Mouse (Mus musculus): ENCODE measurements at regions not wholly inside any gene's neighbourhood (a gene's known extent, or its start where the extent isn't known, plus 50 kb on each side); places are given as distances from the start of the nearest gene placed in this dataset.

GRCm38 (mm10) chr6:93426141-93426540, 482.8 kb upstream of the Adamts9 start:
- Histone ChIP-seq H3K4me1 (ENCODE audit: control insufficient read depth, insufficient read depth, low read length) (no peaks in the 10 kb centered on the region), H3K9me3 (ENCODE audit: control insufficient read depth, low read length) (no peaks in the 10 kb centered on the region), H3K27ac (ENCODE audit: low read depth, low read length) (no peak overlapping the region), H3K4me3 (ENCODE audit: low read depth, low read length) (no peak overlapping the region), H3K9ac (ENCODE audit: low read length) (no peak overlapping the region), H3K27me3 (ENCODE audit: control insufficient read depth, insufficient read depth, low read length) (no peaks in the 10 kb centered on the region), H3K4me2 (ENCODE audit: low read depth) (no peak overlapping the region), H3K36me3 (ENCODE audit: control insufficient read depth, insufficient read depth, low read length) (no peaks in the 10 kb centered on the region)
- ATAC-seq (ENCODE audit: insufficient read depth, low FRiP score, low TSS enrichment) (no peak), DNase-seq (ENCODE audit: low spot score) (no peak)
- 87% methylated on average over 1 of the region's 1 CpGs for WGBS

- no peak for ATAC-seq (ENCODE audit: insufficient read depth, low FRiP score, low TSS enrichment)
- Histone ChIP-seq H3K9me3 (ENCODE audit: control insufficient read depth, low read length) (no peaks in the 10 kb centered on the region), H3K27me3 (ENCODE audit: control insufficient read depth, insufficient read depth, low read length) (no peaks in the 10 kb centered on the region), H3K4me2 (ENCODE audit: low read depth) (no peak overlapping the region), H3K4me3 (ENCODE audit: low read depth, low read length) (no peak overlapping the region), H3K27ac (ENCODE audit: low read depth, low read length) (no peak overlapping the region), H3K9ac (ENCODE audit: low read length) (no peak overlapping the region), H3K36me3 (ENCODE audit: control insufficient read depth, insufficient read depth, low read length) (no peaks in the 10 kb centered on the region), H3K4me1 (ENCODE audit: control insufficient read depth, insufficient read depth, low read length) (no peaks in the 10 kb centered on the region)
- DNase-seq (ENCODE audit: low spot score), result no peak
- WGBS, result 90% methylated on average over 3 of the region's 3 CpGs
These were observed 479.6 kb upstream of the Adamts9 start for GRCm38 (mm10) chr6:93422906-93423305.

GRCm38 (mm10) chr6:93422253-93422652, 479.0 kb upstream of the Adamts9 start:
- no peaks in the 10 kb centered on the region for H3K27me3 ChIP-seq (ENCODE audit: control insufficient read depth, insufficient read depth, low read length)
- H3K4me3 ChIP-seq (ENCODE audit: low read depth, low read length), result no peak overlapping the region
- H3K36me3 ChIP-seq (ENCODE audit: control insufficient read depth, insufficient read depth, low read length), result no peaks in the 10 kb centered on the region
- H3K4me2 ChIP-seq (ENCODE audit: low read depth), result no peak overlapping the region
- H3K9ac ChIP-seq (ENCODE audit: low read length), result no peak overlapping the region
- no peak overlapping the region for H3K27ac ChIP-seq (ENCODE audit: low read depth, low read length)
- ATAC-seq (ENCODE audit: insufficient read depth, low FRiP score, low TSS enrichment), result no peak
- WGBS, result 67% methylated on average over 4 of the region's 4 CpGs
- DNase-seq (ENCODE audit: low spot score), result no peak
- H3K4me1 ChIP-seq (ENCODE audit: control insufficient read depth, insufficient read depth, low read length), result no peaks in the 10 kb centered on the region
- H3K9me3 ChIP-seq (ENCODE audit: control insufficient read depth, low read length), result no peaks in the 10 kb centered on the region

- Histone ChIP-seq H3K27ac (ENCODE audit: low read depth, low read length) (no peak overlapping the region), H3K9ac (ENCODE audit: low read length) (no peak overlapping the region), H3K27me3 (ENCODE audit: control insufficient read depth, insufficient read depth, low read length) (no peaks in the 10 kb centered on the region), H3K36me3 (ENCODE audit: control insufficient read depth, insufficient read depth, low read length) (no peaks in the 10 kb centered on the region), H3K9me3 (ENCODE audit: control insufficient read depth, low read length) (no peaks in the 10 kb centered on the region), H3K4me3 (ENCODE audit: low read depth, low read length) (no peak overlapping the region), H3K4me1 (ENCODE audit: control insufficient read depth, insufficient read depth, low read length) (no peaks in the 10 kb centered on the region), H3K4me2 (ENCODE audit: low read depth) (no peak overlapping the region)
- 79% methylated on average over 6 of the region's 6 CpGs for WGBS
- no peak for ATAC-seq (ENCODE audit: insufficient read depth, low FRiP score, low TSS enrichment)
- no peak for DNase-seq (ENCODE audit: low spot score)
These were observed 474.3 kb upstream of the Adamts9 start for GRCm38 (mm10) chr6:93417625-93418024.

GRCm38 (mm10) chr6:93416006-93416405, 472.7 kb upstream of the Adamts9 start:
- no peaks in the 10 kb centered on the region for H3K36me3 ChIP-seq (ENCODE audit: control insufficient read depth, insufficient read depth, low read length)
- ATAC-seq (ENCODE audit: insufficient read depth, low FRiP score, low TSS enrichment) (no peak), DNase-seq (ENCODE audit: low spot score) (no peak)
- H3K27ac ChIP-seq (ENCODE audit: low read depth, low read length), result no peak overlapping the region
- WGBS, result 70% methylated on average over 1 of the region's 1 CpGs
- no peak overlapping the region for H3K4me3 ChIP-seq (ENCODE audit: low read depth, low read length)
- H3K9ac ChIP-seq (ENCODE audit: low read length), result no peak overlapping the region
- no peak overlapping the region for H3K4me2 ChIP-seq (ENCODE audit: low read depth)
- no peaks in the 10 kb centered on the region for H3K4me1 ChIP-seq (ENCODE audit: control insufficient read depth, insufficient read depth, low read length)
- no peaks in the 10 kb centered on the region for H3K27me3 ChIP-seq (ENCODE audit: control insufficient read depth, insufficient read depth, low read length)
- H3K9me3 ChIP-seq (ENCODE audit: control insufficient read depth, low read length), result no peaks in the 10 kb centered on the region

DNA sequence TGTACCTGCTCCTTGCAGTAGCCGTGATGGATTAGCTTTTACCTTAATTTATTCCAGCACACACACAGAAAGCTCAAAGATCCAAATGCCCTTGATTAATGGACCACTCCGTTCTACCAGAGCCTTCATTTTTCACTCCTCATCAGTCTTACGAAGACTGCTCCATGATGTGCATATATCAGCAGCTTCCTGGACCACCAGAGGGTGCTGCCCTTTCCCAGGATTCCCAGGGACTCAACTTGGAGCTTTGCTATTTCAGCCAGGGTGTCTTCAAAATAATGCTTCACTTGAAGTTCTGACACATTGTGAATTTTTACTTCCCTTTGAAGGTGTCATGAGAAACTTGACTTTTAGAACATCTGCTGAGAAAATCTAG, 467.8 kb upstream of the Adamts9 start:
- no peaks in the 10 kb centered on the region for H3K4me1 ChIP-seq (ENCODE audit: control insufficient read depth, insufficient read depth, low read length)
- no peak overlapping the region for H3K4me2 ChIP-seq (ENCODE audit: low read depth)
- H3K4me3 ChIP-seq (ENCODE audit: low read depth, low read length), result no peak overlapping the region
- no peak overlapping the region for H3K9ac ChIP-seq (ENCODE audit: low read length)
- WGBS, result 65% methylated on average over 3 of the region's 3 CpGs
- no peaks in the 10 kb centered on the region for H3K36me3 ChIP-seq (ENCODE audit: control insufficient read depth, insufficient read depth, low read length)
- H3K27me3 ChIP-seq (ENCODE audit: control insufficient read depth, insufficient read depth, low read length), result no peaks in the 10 kb centered on the region
- H3K27ac ChIP-seq (ENCODE audit: low read depth, low read length), result no peak overlapping the region
- no peaks in the 10 kb centered on the region for H3K9me3 ChIP-seq (ENCODE audit: control insufficient read depth, low read length)
- no peak for DNase-seq (ENCODE audit: low spot score)
- no peak for ATAC-seq (ENCODE audit: insufficient read depth, low FRiP score, low TSS enrichment)

- H3K4me1 ChIP-seq (ENCODE audit: control insufficient read depth, insufficient read depth, low read length), result no peaks in the 10 kb centered on the region
- ATAC-seq (ENCODE audit: insufficient read depth, low FRiP score, low TSS enrichment) (no peak), DNase-seq (ENCODE audit: low spot score) (peak; percentile 17)
- H3K27ac ChIP-seq (ENCODE audit: low read depth, low read length), result no peak overlapping the region
- H3K4me3 ChIP-seq (ENCODE audit: low read depth, low read length), result no peak overlapping the region
- H3K4me2 ChIP-seq (ENCODE audit: low read depth), result no peak overlapping the region
- 42% methylated on average over 5 of the region's 5 CpGs for WGBS
- H3K27me3 ChIP-seq (ENCODE audit: control insufficient read depth, insufficient read depth, low read length), result no peaks in the 10 kb centered on the region
- no peaks in the 10 kb centered on the region for H3K9me3 ChIP-seq (ENCODE audit: control insufficient read depth, low read length)
- no peak overlapping the region for H3K9ac ChIP-seq (ENCODE audit: low read length)
- H3K36me3 ChIP-seq (ENCODE audit: control insufficient read depth, insufficient read depth, low read length), result no peaks in the 10 kb centered on the region
These were observed 467.3 kb upstream of the Adamts9 start for GRCm38 (mm10) chr6:93410416-93411076.

DNA sequence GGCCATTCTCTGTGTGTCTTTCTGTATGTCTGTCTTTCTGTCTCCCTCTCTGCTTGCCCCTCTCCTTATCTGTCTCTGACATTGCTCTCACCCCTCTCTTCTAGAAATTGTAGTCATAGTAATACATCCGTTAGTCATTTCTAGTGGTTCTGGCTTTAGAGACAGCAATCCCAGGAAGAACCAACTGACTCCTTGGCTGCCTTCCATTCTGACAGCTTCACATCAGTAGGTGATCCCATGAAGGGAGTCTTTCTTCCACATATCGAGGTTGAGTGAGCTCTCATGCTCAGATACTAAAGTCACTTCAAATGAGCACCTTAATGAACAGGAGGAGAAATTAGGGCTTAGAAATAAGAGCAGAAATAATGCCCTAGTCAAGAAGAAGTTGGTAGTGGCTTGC, 455.3 kb upstream of the Adamts9 start:
- Histone ChIP-seq H3K9me3 (ENCODE audit: control insufficient read depth, low read length) (no peaks in the 10 kb centered on the region), H3K27ac (ENCODE audit: low read depth, low read length) (no peak overlapping the region), H3K27me3 (ENCODE audit: control insufficient read depth, insufficient read depth, low read length) (no peaks in the 10 kb centered on the region), H3K9ac (ENCODE audit: low read length) (no peak overlapping the region), H3K36me3 (ENCODE audit: control insufficient read depth, insufficient read depth, low read length) (no peaks in the 10 kb centered on the region), H3K4me3 (ENCODE audit: low read depth, low read length) (no peak overlapping the region), H3K4me1 (ENCODE audit: control insufficient read depth, insufficient read depth, low read length) (peaks cover 7% of the 10 kb centered on the region; the same call in 1 of the 2 replicates), H3K4me2 (ENCODE audit: low read depth) (no peak overlapping the region)
- ATAC-seq (ENCODE audit: insufficient read depth, low FRiP score, low TSS enrichment), result no peak
- 90% methylated on average over 2 of the region's 2 CpGs for WGBS
- DNase-seq (ENCODE audit: low spot score), result no peak

- DNase-seq (ENCODE audit: low spot score), result no peak
- Histone ChIP-seq H3K4me2 (ENCODE audit: low read depth) (no peak overlapping the region), H3K27ac (ENCODE audit: low read depth, low read length) (no peak overlapping the region), H3K4me1 (ENCODE audit: control insufficient read depth, insufficient read depth, low read length) (peaks cover 7% of the 10 kb centered on the region; the same call in 1 of the 2 replicates), H3K36me3 (ENCODE audit: control insufficient read depth, insufficient read depth, low read length) (no peaks in the 10 kb centered on the region), H3K4me3 (ENCODE audit: low read depth, low read length) (no peak overlapping the region), H3K27me3 (ENCODE audit: control insufficient read depth, insufficient read depth, low read length) (no peaks in the 10 kb centered on the region), H3K9me3 (ENCODE audit: control insufficient read depth, low read length) (no peaks in the 10 kb centered on the region), H3K9ac (ENCODE audit: low read length) (no peak overlapping the region)
- WGBS, result 23% methylated on average over 5 of the region's 5 CpGs
- no peak for ATAC-seq (ENCODE audit: insufficient read depth, low FRiP score, low TSS enrichment)
These were observed 453.8 kb upstream of the Adamts9 start for GRCm38 (mm10) chr6:93397074-93397473.
